Mouse (Mus musculus): ENCODE measurements around the gene Spdye4c. TPM values are rescaled to one million over a fixed set of nuclear protein-coding genes. Genes with fewer than 3 reads are reported as not detected.

The Spdye4c gene
- polyA plus RNA-seq, 1 experiment: not detected

- no peak for TF ChIP-seq GATA1 (IDR thresholded peaks at IDR 0.05; ENCODE audit: low read length)
Observed at GRCm38 (mm10) chr2:128568490-128568889, 22.5 kb upstream of the Spdye4c start.

- no peak for TF ChIP-seq GATA1 (IDR thresholded peaks at IDR 0.05; ENCODE audit: low read length)
Observed at GRCm38 (mm10) chr2:128571001-128571400, 20.0 kb upstream of the Spdye4c start.

- TF ChIP-seq GATA1 (IDR thresholded peaks at IDR 0.05; ENCODE audit: low read length): no peak
Observed at GRCm38 (mm10) chr2:128572726-128573624, 18.0 kb upstream of the Spdye4c start.

- no peak for TF ChIP-seq GATA1 (IDR thresholded peaks at IDR 0.05; ENCODE audit: low read length)
Observed at GRCm38 (mm10) chr2:128582881-128583280, 8.1 kb upstream of the Spdye4c start.

GRCm38 (mm10) chr2:128592301-128592700, 1.3 kb downstream of the Spdye4c start:
- TF ChIP-seq GATA1 (IDR thresholded peaks at IDR 0.05; ENCODE audit: low read length): no peak

GRCm38 (mm10) chr2:128601534-128601933, 10.5 kb downstream of the Spdye4c start:
- TF ChIP-seq GATA1 (IDR thresholded peaks at IDR 0.05; ENCODE audit: low read length): no peak

- no peak for TF ChIP-seq GATA1 (IDR thresholded peaks at IDR 0.05; ENCODE audit: low read length)
Observed at GRCm38 (mm10) chr2:128609286-128609685, 18.3 kb downstream of the Spdye4c start.

GRCm38 (mm10) chr2:128611178-128611577, 20.2 kb downstream of the Spdye4c start:
- no peak for TF ChIP-seq GATA1 (IDR thresholded peaks at IDR 0.05; ENCODE audit: low read length)

- no peak for TF ChIP-seq GATA1 (IDR thresholded peaks at IDR 0.05; ENCODE audit: low read length)
Observed at GRCm38 (mm10) chr2:128612275-128612674, 21.3 kb downstream of the Spdye4c start.

GRCm38 (mm10) chr2:128613365-128613764, 22.4 kb downstream of the Spdye4c start:
- TF ChIP-seq GATA1 (IDR thresholded peaks at IDR 0.05; ENCODE audit: low read length): no peak

- TF ChIP-seq GATA1 (IDR thresholded peaks at IDR 0.05; ENCODE audit: low read length): no peak
Observed at GRCm38 (mm10) chr2:128615366-128615765, 24.4 kb downstream of the Spdye4c start.

- no peak for TF ChIP-seq GATA1 (IDR thresholded peaks at IDR 0.05; ENCODE audit: low read length)
Observed at GRCm38 (mm10) chr2:128620578-128620977, 29.6 kb downstream of the Spdye4c start.

Other genes with a start within 250 kb of the Spdye4c start
- 94.1 and 131 TPM in 2 replicates for gene Anapc1, start 96.2 kb downstream of the Spdye4c start, polyA plus RNA-seq (2012)
- not detected in 2 replicates for gene Mertk, start 107.7 kb downstream of the Spdye4c start, polyA plus RNA-seq (2012)
- gene Tmem87b, start 226.9 kb downstream of the Spdye4c start, polyA plus RNA-seq (2012): 1.2 and 1.4 TPM in 2 replicates